Mouse (Mus musculus): ENCODE data around the gene Gm49396.

DNA sequence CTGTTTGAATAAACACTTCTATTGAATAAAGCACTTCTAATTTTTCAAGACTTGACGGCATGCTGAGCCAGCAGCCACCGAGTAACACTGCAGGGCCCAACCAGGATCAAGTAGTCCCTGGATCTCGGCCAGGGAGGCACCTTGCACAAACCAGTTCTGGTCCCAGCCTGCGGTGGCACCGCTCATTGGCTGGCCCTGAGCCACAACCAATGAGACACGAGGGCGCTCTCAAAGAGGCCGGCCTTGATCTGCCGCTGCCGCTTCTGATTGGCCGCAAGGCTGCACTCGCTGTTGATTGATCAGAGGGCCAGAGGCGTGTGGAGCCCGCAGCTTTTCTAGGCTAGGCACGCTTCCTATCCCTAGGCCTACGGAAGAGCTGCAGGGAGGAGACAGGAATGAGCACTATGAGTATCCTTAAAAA lies 36.8 kb downstream of the Gm49396 start:
- TF ChIP-seq CTCF (IDR thresholded peaks at IDR 0.05), result no peak
- TF ChIP-seq EP300 (IDR thresholded peaks at IDR 0.05), result peak; percentile 92
